Mouse (Mus musculus) kidney, postnatal 25 days (tissue): ENCODE measurements around the gene Rad51ap1.

ENCODE experiments used
- DNase-seq, 2 experiments: peaks; one replicate each; pipeline ENCODE4 v3.0.0; 2021; ENCODE audit warnings: mixed read lengths in 2 of 2

Gene Rad51ap1

GRCm38 (mm10) chr6:126939487-126940171 is at the start of gene Rad51ap1, which contains the start of gene D6Wsu163e:
Gene Rad51ap1, minus strand, starts transcription at chr6:126939587.
Gene D6Wsu163e, plus strand, starts transcription at chr6:126939962.
- DNase-seq = peak; percentile 94 to 98

DNA sequence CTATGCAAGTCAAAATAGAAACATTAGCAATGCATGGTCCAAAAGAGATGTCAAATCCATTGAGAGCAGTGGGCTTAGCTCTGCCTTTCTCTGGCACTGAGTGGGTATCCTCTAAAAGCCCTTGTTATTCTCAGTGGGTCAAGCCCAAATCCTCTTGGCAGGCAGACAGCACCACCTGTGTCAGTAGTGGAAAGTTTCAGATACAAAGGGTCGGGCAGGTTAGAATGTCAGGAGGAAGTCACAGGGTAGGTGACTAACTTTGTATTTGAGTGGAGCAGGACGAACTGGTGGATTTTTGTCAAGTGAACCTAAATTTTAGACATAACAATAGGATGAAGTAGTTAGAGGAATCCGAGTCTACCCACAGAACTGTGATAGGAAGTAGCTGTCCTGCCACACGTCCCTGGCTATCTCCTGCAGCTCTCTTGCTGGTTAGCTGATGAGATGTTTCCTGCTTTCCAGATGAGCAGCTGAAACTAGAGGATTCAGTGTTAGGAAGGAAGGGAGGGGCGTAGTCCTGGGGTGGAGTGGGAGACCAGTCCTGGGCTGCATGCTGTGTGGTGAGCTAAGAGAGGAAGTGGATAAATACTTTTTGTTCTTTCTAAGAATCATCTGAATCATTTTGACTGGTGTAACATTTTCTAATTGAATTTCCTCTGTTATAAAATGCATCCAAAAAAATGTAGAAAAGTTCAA is 42.3 kb upstream of the Rad51ap1 start:
- DNase-seq = peak in 1 of 2 experiments; percentile 39

GRCm38 (mm10) chr6:126966241-126967026 is 27.0 kb upstream of the Rad51ap1 start:
- DNase-seq = no peak

DNA sequence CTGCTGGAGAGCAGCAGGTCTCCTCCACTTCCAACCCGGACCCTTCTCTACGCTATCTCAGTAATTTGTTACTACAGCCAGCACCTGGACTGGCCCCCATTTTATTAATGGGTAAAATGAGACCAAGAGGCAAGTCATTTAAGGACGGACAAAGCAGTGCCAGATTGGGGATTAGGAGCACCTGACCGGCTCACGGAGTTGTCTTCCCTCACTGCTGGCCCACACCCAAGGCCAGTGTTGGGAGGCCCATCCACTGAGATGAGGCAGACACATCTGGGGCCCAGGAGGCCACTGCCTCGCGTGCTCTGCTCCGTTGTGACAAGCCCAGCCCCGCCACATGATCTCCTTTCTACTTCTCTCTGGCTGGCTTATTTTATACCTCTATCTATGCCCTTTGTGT is 24.0 kb upstream of the Rad51ap1 start:
- DNase-seq = no peak

DNA sequence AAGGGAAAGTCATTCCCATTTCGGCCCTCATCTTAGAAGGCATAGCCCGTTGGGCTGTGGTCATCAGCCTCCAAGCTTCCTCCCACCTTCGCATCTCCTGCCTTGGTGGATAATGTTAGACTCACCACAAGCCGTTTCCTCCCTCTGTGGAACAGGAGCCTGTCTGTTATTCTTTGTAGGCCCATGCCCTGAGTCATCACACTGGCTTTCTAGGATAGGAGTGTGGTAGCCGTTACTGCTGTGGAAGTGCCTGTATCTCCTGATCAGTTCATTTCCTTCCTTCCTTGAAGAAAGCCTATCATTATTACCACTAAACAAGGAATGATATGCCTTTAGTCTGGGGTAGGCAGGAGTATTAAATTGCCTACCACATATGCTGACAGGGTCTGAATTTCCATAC is 23.3 kb upstream of the Rad51ap1 start:
- DNase-seq = no peak

- no peak for DNase-seq
Observed at GRCm38 (mm10) chr6:126961371-126962018, 22.1 kb upstream of the Rad51ap1 start.

GRCm38 (mm10) chr6:126955734-126956133 is 16.3 kb upstream of the Rad51ap1 start:
- peak; percentile 73 to 86 for DNase-seq

DNA sequence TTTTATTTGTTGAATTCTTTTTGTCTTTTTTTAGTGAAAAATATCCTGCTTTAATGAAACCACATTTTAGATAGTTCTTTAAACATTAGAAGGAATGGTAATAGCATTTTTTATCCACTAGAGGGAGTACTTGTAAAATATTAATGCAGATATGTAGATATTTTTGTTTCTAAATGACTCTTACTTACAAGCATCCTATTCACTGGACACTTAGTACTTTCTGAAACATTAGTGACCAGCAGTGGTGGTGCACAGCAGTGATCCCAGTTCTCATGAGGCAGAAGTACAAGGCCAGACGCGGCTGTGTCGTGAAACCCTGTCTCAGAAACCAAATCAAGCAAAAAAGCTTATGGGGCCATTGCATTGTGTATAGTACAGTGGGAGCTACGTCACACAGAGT is 8.9 kb upstream of the Rad51ap1 start:
- DNase-seq = no peak

- DNase-seq = peak in 1 of 2 experiments; percentile 4
Observed at GRCm38 (mm10) chr6:126940451-126940850, 1.1 kb upstream of the Rad51ap1 start.

GRCm38 (mm10) chr6:126938853-126939486 is 417 bp downstream of the Rad51ap1 start:
- DNase-seq = no peak

- no peak for DNase-seq
Observed at GRCm38 (mm10) chr6:126938047-126938446, 1.3 kb downstream of the Rad51ap1 start.

DNA sequence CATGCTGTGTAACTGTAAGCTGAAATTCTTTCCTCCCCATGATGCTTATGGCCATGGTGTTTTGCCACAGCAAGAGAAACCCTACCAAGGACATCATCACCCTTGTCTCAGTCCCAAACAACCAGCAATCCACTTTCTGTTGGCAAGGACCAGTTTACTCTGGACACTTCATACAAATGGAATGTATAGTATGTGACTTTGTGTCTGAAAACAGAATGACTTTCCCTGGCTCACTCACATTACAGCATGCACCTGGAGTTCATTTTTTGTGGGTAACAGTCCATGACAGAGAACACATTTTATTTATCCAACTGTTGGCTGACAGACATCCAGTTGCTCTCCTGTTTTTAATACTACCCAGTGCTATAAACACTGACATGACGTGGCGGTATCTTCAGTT is 6.5 kb downstream of the Rad51ap1 start:
- no peak for DNase-seq

- peak; percentile 23 to 56 for DNase-seq
Observed at GRCm38 (mm10) chr6:126921111-126921881, 18.1 kb downstream of the Rad51ap1 start, which contains the start of gene Dyrk4. Gene Dyrk4, minus strand, starts transcription at chr6:126921839.

DNA sequence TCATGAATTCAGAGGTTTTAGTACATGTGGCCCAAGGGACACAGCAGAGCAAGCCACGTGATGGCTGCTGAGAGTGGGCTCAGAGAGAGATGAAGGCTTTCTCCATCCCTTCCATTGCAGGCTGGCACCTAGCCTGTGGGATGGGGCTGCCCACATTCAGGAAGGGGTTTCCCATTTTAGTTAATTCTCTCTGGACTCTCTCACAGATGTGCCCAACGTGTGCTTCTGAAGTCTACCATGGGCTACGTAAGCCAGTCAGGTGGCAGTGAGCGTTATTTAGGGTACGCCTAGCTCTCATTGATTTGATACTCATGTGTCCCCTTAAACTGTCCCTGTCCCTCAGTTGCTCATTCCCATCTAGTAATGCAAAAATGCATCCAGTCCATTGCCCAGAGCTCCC is 24.5 kb downstream of the Rad51ap1 start:
- no peak for DNase-seq

DNA sequence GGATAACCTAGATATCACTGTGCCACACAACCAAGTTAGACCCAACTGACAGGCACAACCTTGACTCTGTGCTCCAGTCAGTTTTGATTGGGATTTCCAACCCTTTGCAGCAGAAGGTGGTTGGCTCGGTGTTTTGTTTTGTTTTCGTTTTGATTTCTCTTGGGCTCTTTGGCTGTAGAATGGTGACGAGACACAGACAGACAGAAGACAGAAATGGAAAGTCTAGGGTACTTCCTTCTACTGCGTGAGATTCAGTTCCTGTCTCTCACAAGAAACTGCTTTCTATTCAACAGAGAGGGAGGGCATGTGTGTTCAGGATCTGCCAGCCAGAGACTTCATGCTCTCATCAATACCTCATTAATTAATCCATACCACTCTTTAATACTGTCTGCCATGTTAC is 28.7 kb downstream of the Rad51ap1 start:
- DNase-seq = no peak

DNA sequence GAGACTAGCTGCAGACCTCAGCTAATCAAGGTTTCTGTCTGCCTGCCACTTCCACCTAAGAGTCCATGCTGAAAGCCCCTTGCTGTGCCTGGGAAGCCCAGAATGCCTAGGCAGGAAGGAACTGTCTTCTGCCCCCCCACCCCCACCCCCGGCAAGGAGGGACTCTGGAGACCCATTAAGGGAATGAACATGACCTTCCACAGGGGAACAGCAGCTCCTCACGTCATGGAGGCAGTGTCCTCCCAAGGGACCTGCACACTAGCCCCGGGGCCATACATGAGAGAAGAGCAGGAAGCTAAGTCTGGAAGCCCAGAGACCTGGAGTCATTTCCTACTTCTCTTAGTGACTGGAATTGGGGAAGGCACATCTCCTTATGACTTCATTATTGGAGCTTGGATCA is 31.5 kb downstream of the Rad51ap1 start:
- DNase-seq = no peak

DNA sequence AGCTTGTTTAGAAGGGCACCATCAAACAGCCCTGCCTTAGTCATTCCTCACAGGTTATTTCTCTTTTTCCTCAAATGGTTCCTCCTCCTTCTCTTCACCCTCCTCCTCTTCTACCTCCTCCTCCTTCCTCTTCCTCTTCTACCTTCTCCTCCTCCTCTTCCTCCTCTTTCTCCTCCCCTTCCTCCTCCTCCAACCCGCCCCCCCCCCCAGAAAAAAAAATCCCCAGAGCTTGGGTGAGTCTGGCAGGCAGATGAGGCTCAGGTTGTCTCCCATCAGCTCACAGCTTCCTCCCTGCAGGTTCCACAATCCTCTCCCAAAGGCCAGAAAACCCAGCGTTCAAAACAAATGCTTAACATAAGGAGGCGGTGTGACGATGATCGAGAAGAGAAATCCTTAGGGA is 32.0 kb downstream of the Rad51ap1 start:
- DNase-seq = no peak

DNA sequence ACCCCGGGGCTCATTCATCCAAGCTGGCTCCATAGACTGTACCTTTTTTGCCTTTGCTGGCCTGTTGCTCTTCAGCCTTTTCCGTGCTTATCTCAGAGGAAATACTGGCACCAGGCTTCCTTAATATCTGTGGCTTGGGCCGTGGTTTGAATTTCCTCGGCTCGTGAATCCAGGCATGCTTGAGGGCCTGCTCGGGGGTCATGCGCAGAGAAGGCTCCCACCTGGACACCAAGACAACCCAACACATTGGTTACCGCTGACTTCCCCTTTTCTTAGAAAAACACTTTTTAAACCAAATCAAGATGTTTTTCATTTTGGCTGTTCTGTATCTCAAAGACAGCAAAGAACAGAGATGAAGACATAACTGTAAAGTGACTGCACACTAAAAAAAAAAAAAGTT is 62.3 kb downstream of the Rad51ap1 start:
- no peak for DNase-seq
